Mouse (Mus musculus) brain, embryonic 14.5 days (tissue): Measurements from ENCODE around the gene Tmprss9.

ENCODE experiments used
- CTCF ChIP-seq: fragments of 200-500 bp; IDR thresholded peaks from 2 replicates; pipeline ENCODE4 v1.5.1; 2012; ENCODE audit warnings: inconsistent platforms, mild to moderate bottlenecking, moderate library complexity, borderline replicate concordance; ENCODE audit not compliant: insufficient read depth, insufficient read length; ENCODE audit errors: extremely low read depth
- POLR2A ChIP-seq: fragments of 200-500 bp; IDR thresholded peaks from 2 replicates; pipeline ENCODE4 v1.6.1; 2012; ENCODE audit warnings: mild to moderate bottlenecking, inconsistent platforms, borderline replicate concordance; ENCODE audit not compliant: poor library complexity, insufficient read depth, insufficient read length, severe bottlenecking; ENCODE audit errors: extremely low read depth

DNA sequence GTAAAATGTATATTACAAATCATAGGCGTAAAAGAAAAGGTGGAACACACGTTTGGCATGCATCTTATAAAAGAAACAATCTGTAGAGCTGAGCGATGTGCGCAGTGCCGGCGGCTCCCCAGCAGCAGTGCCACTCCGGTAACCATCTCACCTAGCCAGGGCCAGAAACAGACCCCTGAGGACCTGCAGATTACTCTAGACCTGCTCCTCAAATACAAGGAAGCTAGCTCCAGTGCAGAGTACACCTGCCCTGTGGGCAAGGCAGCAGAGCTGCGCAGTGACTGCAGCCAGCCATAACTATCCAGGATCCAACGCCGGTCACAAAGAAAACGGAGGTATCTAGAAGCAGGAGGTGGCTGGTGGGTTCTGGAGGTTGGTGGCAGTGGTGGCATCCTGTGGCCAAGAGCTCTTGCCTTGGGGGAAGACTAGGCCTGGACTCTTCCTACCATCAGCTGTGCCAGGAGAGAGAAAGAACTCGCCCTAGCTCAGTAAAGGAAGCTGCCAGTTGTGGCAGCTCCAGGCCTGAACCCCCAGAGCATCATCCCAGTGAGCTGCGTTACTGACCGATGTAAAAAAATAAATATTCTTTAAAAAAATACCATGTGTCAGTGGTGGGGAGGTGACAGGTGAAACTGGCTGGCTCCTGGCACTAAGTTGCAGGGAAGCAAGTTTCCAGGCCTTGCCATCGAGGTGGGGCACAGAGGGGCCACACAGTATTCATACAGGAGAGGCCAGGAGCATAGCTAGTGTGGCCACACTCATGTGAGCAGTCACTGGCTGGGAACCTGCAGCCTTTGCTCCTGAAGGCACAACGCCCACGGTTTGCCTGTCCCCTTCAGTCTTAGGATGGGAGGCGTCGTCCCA is 30.0 kb downstream of the Tmprss9 start:
- TF ChIP-seq CTCF: no peak
- no peak for TF ChIP-seq POLR2A
